Mouse (Mus musculus) megakaryocyte, embryonic 14.5 days (primary cell): ENCODE results near the gene Alg11.

ENCODE experiments used
- FLI1 ChIP-seq: IDR thresholded peaks from 2 replicates; pipeline ENCODE4 v1.6.1; 2012; ENCODE audit warnings: low read length, inconsistent platforms, mixed read lengths
- GATA1 ChIP-seq: IDR thresholded peaks from 3 replicates; pipeline ENCODE4 v1.6.1; 2012; ENCODE audit warnings: mixed read lengths, low read length, inconsistent platforms, borderline replicate concordance

- TF ChIP-seq GATA1, result no peak
- no peak for TF ChIP-seq FLI1
These were observed 46.5 kb downstream of the Alg11 start for GRCm38 (mm10) chr8:22107020-22107419.
